Mouse (Mus musculus) frontal cortex, adult (tissue): ENCODE data around the gene Gm42417.

ENCODE experiments used
- ATAC-seq: cut with Nextera tagmentation; 2 replicates; pipeline ENCODE4 v1.9.2; 2017; ENCODE audit warnings: mild to moderate bottlenecking, moderate library complexity, mixed read lengths; ENCODE audit not compliant: low TSS enrichment

The Gm42417 gene

GRCm38 (mm10) chr1:36539186-36539585 lies at the start of gene Gm42417:
Gm42417 (minus strand) TSS chr1:36539429.
- ATAC-seq, result no peak

- no peak for ATAC-seq
These were observed 48.6 kb upstream of the Gm42417 start for GRCm38 (mm10) chr1:36587860-36588259.

DNA sequence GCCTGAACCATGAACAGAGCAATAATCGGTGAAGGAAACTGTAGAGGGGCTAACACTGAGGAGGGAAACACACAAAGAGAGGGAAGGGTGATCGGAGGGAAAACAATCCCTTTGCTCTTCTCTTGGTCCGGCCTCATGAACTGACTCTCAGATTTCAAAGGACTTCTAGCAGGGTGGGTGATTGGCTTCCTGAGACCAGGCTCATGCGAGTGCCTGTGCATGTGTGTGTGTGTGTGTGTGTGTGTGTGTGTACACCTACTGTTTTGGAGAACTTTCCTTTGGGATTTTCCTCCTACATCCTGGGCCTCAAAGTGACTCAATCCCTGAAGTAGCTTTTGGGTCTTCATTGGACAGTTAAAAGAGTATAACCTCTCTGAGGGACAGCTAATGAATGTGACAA lies 47.1 kb upstream of the Gm42417 start:
- no peak for ATAC-seq

DNA sequence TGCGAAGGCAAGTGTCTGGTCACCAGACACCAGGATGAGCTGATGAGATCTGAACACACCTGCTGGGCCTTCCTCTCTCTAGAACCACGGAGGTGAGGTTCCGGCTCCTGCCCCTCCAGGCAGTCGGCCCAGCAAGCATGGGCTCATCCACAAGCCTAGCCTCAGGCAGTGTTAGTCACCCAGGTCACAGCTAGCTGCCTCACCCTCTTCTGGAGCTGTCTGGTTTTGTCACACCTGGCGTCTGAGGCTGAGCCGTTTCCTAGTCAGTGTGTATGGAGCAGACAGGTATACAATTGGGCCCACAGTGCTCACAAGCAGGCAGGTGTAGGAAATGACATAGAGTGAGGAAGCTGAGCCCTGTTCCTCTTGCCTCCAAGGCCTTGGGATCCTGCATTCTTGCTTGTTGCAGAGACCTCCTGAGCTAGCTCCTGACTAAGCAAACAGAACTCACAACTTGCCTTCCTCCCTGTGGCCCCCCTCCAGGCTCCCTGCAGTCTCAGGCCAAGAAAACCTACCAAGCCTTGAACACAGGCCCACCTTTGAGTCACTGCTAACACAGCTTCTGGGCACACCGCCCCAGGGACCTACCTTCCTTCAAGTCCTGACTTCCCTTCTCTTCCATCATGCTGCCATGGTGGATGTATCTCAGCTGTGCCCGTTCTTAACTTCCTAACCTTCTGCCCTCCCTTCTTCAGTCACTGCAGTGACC lies 44.3 kb upstream of the Gm42417 start:
- no peak for ATAC-seq

DNA sequence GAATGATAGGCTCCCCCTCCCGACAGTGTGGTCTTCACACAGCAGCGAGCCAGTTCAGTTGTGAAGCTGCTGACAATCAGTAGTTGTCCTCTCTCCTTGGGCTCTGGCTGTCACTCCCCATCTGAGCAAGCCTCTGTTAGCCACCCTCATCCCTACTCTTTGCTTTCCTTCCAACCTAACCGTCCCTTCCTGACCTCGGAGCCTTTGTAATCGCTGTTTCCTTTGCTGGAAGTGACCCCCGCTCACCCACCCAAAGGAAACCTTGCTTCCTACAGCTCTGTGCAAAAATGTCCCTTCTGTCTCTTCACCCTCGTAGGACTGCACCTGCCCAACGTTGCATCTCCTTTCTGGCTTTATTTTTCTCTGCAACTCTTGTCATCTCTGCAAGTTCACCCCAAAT lies 43.0 kb upstream of the Gm42417 start:
- ATAC-seq, result no peak

DNA sequence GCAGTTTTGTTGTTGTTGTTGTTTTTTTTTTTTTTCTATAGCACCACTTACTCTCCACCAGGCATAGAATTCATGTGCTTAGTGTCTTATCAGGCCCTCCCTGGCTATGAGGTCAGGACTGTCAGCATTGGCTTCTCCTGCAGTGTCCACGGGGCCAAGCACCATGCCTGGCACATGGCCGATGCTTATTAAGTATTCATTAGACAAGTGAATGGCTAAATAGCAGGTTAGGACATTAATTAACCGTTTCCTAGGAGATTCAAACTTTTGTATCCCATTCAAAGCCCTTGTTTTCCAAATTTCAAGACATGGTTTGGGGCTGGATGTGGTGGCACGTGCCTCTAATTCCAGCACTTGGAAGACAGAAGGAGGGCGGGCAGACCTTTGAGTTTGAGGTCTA lies 42.0 kb upstream of the Gm42417 start:
- ATAC-seq, result no peak

- peak; percentile 79 for ATAC-seq
These were observed 41.4 kb upstream of the Gm42417 start for GRCm38 (mm10) chr1:36580384-36581207.

DNA sequence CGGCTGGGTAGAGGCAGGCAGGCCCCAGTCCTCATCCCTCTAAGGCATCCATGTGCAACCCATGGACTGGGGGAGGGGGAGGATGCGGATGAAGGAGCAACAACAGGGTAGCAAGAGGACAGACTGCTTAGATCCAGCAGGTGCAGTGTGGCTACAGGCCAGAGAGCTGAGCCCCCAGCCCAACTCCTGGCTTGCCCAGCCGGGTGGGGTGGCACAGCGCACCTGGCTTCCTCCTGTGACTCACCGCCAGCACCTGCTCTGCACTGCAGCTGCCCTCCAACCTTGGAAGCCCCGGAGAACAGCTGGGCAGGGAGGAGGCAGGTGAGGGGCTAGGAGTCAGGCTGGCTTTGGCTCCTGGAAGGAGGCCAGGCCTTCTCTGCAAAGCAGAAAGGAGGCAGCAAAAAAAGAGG lies 40.8 kb upstream of the Gm42417 start:
- 0 out of 2 replicates have a peak, but pooled peaks have one; percentile 12 for ATAC-seq

DNA sequence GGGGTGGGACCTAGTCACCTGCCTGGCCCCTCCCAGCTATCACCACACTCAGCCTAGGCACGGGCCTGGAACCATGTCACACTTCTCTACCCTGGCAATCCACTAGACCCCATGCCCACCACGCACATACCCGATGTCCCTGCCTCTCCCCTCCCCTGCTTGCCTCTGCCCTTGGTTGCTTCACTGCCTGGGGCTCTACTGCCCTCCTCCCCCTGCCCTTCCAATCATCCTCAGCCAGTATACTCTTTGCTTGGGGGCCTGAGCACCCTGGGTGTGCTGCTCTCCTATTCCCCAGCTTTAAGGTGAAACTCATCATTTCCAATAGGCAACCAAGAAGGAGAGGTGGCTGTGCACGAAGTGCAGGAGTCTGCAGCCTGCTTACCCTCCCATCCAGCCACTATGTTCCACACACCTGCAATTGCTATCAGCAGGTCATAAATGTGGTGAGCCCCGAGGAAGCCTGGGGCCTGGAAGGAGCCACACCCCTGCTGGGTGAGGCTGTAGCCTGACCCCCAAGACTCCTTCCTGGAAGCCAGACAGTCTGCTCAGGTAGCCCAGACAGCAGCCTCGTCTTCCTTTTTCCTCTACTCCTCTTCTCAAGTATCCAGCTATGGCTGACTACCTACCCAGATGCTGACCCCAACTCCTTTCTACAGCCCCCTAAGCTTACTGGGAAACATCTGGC lies 37.9 kb upstream of the Gm42417 start:
- no peak for ATAC-seq

DNA sequence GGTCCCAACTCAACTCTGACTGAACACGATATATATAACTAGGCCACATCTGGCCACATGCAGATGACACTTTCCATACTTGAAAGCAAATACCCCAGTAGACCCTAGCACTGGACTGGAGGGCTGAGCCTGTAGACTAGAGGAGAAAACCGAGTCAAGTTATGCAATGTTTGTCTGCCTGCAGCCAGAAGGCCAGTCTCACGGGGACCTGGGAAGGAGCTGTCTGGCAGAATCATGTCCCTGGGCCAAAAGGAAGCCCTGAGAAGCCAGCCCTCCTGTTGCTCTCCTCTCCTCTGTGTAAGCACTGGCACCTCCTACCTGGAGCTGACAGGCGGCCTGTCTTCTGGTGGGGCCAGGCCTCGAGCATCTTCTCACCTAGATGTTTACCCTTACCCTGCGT lies 36.1 kb upstream of the Gm42417 start:
- no peak for ATAC-seq

- ATAC-seq, result no peak
These were observed 35.1 kb upstream of the Gm42417 start for GRCm38 (mm10) chr1:36574196-36574955.

- ATAC-seq, result no peak
These were observed 34.3 kb upstream of the Gm42417 start for GRCm38 (mm10) chr1:36573524-36573923.

DNA sequence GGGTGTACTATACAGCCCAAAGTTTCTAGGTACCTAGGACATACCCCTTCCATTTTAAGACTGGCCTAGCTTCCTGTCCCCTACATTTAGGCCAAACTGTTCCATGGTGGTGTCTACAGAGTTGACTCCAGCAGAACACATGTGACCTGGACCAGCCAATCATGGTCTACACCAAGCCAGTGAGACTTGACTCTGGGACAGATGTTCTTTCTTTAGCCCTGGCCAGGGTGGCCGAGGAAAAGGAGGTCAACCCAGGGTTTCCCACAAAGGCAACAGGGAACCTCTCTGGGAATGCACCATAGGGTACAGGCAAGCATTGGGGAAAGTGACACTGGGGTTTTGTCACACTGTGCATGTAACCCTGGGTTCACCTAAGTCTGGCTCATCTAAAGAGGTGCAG lies 33.5 kb upstream of the Gm42417 start:
- no peak for ATAC-seq

DNA sequence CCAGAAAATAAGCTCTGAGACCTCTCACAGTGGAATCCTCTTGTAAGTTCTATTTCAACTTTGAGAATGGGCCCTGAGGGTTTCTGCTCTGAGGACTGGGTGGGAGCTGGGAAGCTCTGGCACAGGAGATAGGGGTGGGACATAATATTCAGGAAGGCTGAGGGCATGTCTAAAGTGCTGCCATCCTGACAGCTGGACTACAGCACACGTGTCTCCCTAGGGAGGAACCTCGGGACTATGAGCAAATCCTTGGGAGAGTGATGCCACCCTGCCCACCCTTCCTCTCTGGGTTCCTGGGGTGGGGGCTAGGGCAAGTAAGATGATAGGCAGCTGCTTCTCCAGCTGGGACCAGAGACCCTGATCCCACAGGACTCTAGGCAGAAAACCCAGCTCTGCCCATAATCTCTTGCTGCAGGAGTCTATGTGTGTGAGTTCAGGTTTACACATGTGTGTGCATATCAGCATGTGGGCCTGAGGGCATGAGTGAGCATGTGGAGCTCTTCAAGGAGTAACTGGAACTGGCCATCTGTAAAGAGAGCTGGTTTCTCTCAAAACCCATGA lies 33.0 kb upstream of the Gm42417 start:
- ATAC-seq, result no peak

DNA sequence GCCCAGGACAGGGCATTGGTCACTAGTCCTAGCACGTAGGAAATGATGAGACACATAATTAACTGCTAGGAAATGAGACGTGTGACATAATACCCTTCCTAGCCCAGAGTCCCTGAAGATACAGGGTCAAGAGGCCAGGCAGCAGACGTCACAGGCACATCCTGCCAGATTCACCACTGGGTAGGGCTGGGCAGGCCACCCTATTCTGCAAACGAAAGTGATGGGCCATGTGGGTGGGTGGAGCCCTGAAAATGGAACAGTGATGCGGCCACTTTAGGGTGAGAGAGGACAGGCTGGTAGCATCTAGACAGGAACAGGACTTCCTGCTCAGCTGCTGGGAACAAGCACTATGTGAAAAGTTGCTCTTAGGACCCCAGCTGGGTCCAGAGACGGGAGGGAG lies 32.4 kb upstream of the Gm42417 start:
- ATAC-seq, result no peak

- ATAC-seq, result no peak
These were observed 31.1 kb upstream of the Gm42417 start for GRCm38 (mm10) chr1:36570320-36570719.

- ATAC-seq, result no peak
These were observed 30.6 kb upstream of the Gm42417 start for GRCm38 (mm10) chr1:36569694-36570276.

DNA sequence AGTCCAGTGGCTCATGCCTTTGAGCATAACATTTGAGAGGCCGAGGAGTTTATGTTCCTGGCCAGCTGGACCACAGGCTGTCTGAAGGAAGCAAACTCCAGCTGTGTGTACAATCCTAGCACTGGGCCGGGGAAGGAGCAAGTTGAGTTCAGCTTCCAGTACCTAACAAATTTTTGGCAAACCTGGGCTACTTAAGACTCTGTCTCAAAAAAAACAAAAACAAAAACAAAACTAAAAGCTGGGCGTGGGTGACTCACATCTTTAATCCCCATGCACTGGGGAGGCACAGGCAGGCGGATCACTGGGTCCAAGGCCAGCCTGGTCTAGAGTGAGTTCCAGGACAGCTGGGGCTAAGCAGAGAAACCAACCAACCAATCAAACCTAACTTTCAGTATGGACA lies 29.5 kb upstream of the Gm42417 start:
- ATAC-seq, result no peak

DNA sequence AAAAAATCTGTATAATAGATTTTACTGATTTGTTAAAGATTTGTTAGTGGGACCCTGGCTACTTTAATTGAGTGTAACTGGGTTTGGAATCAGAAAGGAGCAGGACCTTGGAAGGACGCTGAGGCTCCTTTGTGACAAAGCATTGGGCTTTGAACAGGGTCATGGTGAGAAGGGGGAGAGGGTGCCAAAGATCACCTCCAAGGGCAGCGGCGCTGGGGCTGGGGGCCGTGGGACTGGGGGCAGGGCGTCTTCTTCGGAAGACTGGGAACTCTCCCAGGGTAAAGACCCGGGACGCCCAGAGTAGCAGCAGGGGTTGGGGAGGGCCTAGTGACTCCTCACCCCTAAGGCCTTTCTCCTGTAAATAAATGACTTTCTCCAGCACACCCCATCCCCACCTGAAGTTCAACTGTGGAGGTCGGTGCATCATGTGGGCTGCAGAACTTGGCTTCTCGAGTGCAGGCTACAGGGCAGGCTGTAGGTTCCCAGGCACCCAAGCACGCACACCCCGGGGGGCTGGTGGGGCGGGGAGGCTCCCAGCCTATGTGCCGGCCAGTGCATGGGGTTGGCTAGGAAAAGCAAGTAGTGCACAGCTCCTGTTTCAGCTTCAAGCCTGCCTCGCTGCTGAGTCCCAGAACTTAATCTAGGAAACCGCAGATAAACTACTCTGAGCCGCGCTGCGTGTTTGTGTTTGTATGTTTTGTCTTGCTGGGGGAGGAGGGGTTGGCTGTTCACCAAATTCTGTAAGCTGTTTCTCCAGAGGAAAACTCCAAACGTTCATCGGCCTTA lies 28.8 kb upstream of the Gm42417 start:
- no peak for ATAC-seq

DNA sequence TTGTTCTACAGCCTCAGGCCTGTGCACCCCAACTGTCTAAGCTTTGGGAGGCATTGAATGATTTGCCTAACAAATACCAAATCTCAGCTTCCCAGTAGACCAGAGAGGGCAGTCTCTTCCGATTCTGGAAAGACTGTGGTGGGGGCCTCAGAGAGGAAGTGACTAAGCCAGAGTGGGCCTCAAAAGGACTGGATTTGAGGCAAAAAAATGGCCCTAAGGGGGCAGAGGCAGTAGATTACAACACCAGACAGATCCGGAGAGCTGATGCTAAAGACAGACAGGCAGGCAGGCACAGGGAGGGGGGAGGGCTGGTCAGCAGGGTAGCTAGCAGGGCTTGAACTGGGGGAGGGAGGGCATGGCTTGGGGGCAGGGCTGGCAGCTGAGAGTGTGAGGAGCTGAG lies 27.2 kb upstream of the Gm42417 start:
- ATAC-seq, result no peak
